16 mouse cellular contexts compared by ENCODE assay signal in the genomic region with DNA sequence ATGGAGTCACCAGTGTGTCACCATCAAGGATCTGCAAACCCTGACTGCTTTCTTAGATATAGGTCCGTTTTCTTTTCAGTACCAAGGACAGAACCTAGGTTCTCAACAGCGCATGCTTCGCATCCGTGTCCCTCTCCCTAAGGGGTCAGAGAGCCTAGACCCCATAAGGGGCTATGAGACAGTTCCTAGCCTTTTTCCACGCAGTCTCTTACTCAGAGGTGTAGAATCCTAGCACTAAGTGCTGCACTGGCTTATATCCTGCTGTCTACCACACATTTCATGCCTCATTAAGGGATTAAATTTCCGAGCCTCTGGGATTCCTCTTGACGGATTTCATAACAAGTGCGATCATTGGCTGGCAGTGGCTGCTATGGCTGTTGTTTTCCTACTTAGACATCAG.
DNase-seq lines count a peak whose midpoint lies in the region; ATAC-seq and TF ChIP-seq lines count a peak whose summit lies in the region.
"Had no signal": no experiment of that assay in that cellular context is flagged by ENCODE, and none has a peak within 500 bp of the region (broad histone marks: within the 10 kb centered on the region; RNA-seq: fewer than 3 reads in every experiment).

No protein-coding gene starts in this region.

- no peaks in the 10 kb centered on the region for H3K36me3 ChIP-seq in intestine, embryonic 14.5 days (ENCODE audit: control insufficient read depth, insufficient read depth, low read length)
- H3K36me3 ChIP-seq in intestine, postnatal 0 days (ENCODE audit: control insufficient read depth, insufficient read depth), result no peaks in the 10 kb centered on the region
- H3K36me3 ChIP-seq in hindbrain, embryonic 16.5 days (ENCODE audit: control insufficient read depth, insufficient read depth, low read length), result no peaks in the 10 kb centered on the region
- no peaks in the 10 kb centered on the region for H3K36me3 ChIP-seq in liver, embryonic 12.5 days
- H3K36me3 ChIP-seq: forebrain, embryonic 15.5 days; heart, embryonic 15.5 days; liver, embryonic 13.5 days had no signal

- TF ChIP-seq CTCF in intestine, postnatal 0 days (IDR thresholded peaks at IDR 0.05; ENCODE audit: low read depth), result no peak
- no peak for TF ChIP-seq CTCF in brain, embryonic 14.5 days (IDR thresholded peaks at IDR 0.05; ENCODE audit: borderline replicate concordance, extremely low read depth, insufficient read depth, insufficient read length)

- H3K4me1 ChIP-seq in intestine, embryonic 14.5 days (replicated peaks; ENCODE audit: control insufficient read depth, insufficient read depth, low read length), result peaks cover 5% of the 10 kb centered on the region; the same call in 1 of the 2 replicates
- no peaks in the 10 kb centered on the region for H3K4me1 ChIP-seq in intestine, postnatal 0 days (replicated peaks; ENCODE audit: control insufficient read depth, insufficient read depth, low read length)
- peaks cover 4% of the 10 kb centered on the region for H3K4me1 ChIP-seq in hindbrain, embryonic 16.5 days (ENCODE audit: control insufficient read depth, insufficient read depth, low read depth, low read length)
- H3K4me1 ChIP-seq in liver, embryonic 12.5 days, result no peaks in the 10 kb centered on the region
- H3K4me1 ChIP-seq: heart, embryonic 15.5 days; liver, embryonic 13.5 days had no signal

- WGBS in intestine, embryonic 14.5 days, result 50% methylated on average over 8 of the region's 8 CpGs
- WGBS in intestine, postnatal 0 days, result 67% methylated on average over 8 of the region's 8 CpGs
- WGBS in hindbrain, embryonic 16.5 days, result 49% methylated on average over 8 of the region's 8 CpGs
- 54% methylated on average over 8 of the region's 8 CpGs for WGBS in liver, embryonic 12.5 days (ENCODE audit: insufficient replicate concordance)

- no peak for ATAC-seq in intestine, embryonic 14.5 days (replicated peaks; ENCODE audit: low FRiP score, low TSS enrichment, low read depth)
- ATAC-seq in intestine, postnatal 0 days, result no peak
- ATAC-seq in hindbrain, embryonic 16.5 days, result peak; percentile 56; the same call in 1 of the 2 replicates
- ATAC-seq in liver, embryonic 12.5 days, result no peak
- ATAC-seq: forebrain, embryonic 15.5 days had no signal

- no peak overlapping the region for H3K9ac ChIP-seq in intestine, embryonic 14.5 days (ENCODE audit: low read length)
- no peak overlapping the region for H3K9ac ChIP-seq in intestine, postnatal 0 days (ENCODE audit: low read depth, low read length)
- no peak overlapping the region for H3K9ac ChIP-seq in hindbrain, embryonic 16.5 days (ENCODE audit: low read depth, low read length)
- H3K9ac ChIP-seq in liver, embryonic 12.5 days, result no peak overlapping the region
- H3K9ac ChIP-seq: forebrain, embryonic 15.5 days; heart, embryonic 15.5 days; liver, embryonic 13.5 days had no signal

- no peak overlapping the region for H3K4me3 ChIP-seq in intestine, embryonic 14.5 days (ENCODE audit: low read depth, low read length)
- H3K4me3 ChIP-seq in intestine, postnatal 0 days (ENCODE audit: low read depth, low read length), result no peak overlapping the region
- H3K4me3 ChIP-seq in hindbrain, embryonic 16.5 days (ENCODE audit: low read length), result no peak overlapping the region
- H3K4me3 ChIP-seq in liver, embryonic 12.5 days, result no peak overlapping the region
- H3K4me3 ChIP-seq: erythroblast, embryonic 14.5 days; forebrain, embryonic 15.5 days; heart, embryonic 15.5 days; liver, embryonic 13.5 days had no signal

- no peaks in the 10 kb centered on the region for H3K9me3 ChIP-seq in intestine, embryonic 14.5 days (ENCODE audit: control insufficient read depth, low read length)
- H3K9me3 ChIP-seq in intestine, postnatal 0 days (ENCODE audit: control insufficient read depth), result no peaks in the 10 kb centered on the region
- no peaks in the 10 kb centered on the region for H3K9me3 ChIP-seq in hindbrain, embryonic 16.5 days (ENCODE audit: control insufficient read depth, low read length)
- H3K9me3 ChIP-seq in liver, embryonic 12.5 days (replicated peaks), result no peaks in the 10 kb centered on the region
- H3K9me3 ChIP-seq: forebrain, embryonic 15.5 days; heart, embryonic 15.5 days; liver, embryonic 13.5 days had no signal

- TF ChIP-seq POLR2A in brain, embryonic 14.5 days (IDR thresholded peaks at IDR 0.05; ENCODE audit: borderline replicate concordance, extremely low read depth, insufficient read depth, insufficient read length, poor library complexity, severe bottlenecking), result no peak

- no peak overlapping the region for H3K4me2 ChIP-seq in intestine, embryonic 14.5 days (ENCODE audit: low read length)
- no peak overlapping the region for H3K4me2 ChIP-seq in intestine, postnatal 0 days (replicated peaks; ENCODE audit: low read depth)
- H3K4me2 ChIP-seq in hindbrain, embryonic 16.5 days (ENCODE audit: low read length), result no peak overlapping the region
- H3K4me2 ChIP-seq in liver, embryonic 12.5 days, result no peak overlapping the region
- H3K4me2 ChIP-seq: forebrain, embryonic 15.5 days; heart, embryonic 15.5 days; liver, embryonic 13.5 days had no signal

- DNase-seq in intestine, embryonic 14.5 days (ENCODE audit: low spot score), result peak; percentile 47
- peak; percentile 8 for DNase-seq in 416B (ENCODE audit: low read depth)
- peak; percentile 45 for DNase-seq in brain, embryonic 14.5 days (ENCODE audit: low read depth)
- DNase-seq in layer of hippocampus, adult 11-12 months (ENCODE audit: low spot score), result no peak
- DNase-seq: heart, adult 18-20 months; kidney, postnatal 10 days; layer of hippocampus, adult 9-11 months; liver, embryonic 13.5 days; lung, postnatal 10 days; thymus, adult 2 months had no signal

- H3K27me3 ChIP-seq in intestine, embryonic 14.5 days (replicated peaks; ENCODE audit: control insufficient read depth, insufficient read depth, low read length), result no peaks in the 10 kb centered on the region
- no peaks in the 10 kb centered on the region for H3K27me3 ChIP-seq in intestine, postnatal 0 days (replicated peaks; ENCODE audit: control insufficient read depth, insufficient read depth, low read length)
- no peaks in the 10 kb centered on the region for H3K27me3 ChIP-seq in hindbrain, embryonic 16.5 days (replicated peaks; ENCODE audit: control insufficient read depth, insufficient read depth, low read length)
- H3K27me3 ChIP-seq in liver, embryonic 12.5 days (replicated peaks), result no peaks in the 10 kb centered on the region
- H3K27me3 ChIP-seq: forebrain, embryonic 15.5 days; heart, embryonic 15.5 days; liver, embryonic 13.5 days had no signal

- no peak overlapping the region for H3K27ac ChIP-seq in intestine, embryonic 14.5 days (ENCODE audit: low read depth)
- H3K27ac ChIP-seq in intestine, postnatal 0 days (ENCODE audit: low read depth, low read length), result no peak overlapping the region
- no peak overlapping the region for H3K27ac ChIP-seq in hindbrain, embryonic 16.5 days (ENCODE audit: low read depth, low read length)
- H3K27ac ChIP-seq in liver, embryonic 12.5 days, result no peak overlapping the region
- H3K27ac ChIP-seq: forebrain, embryonic 15.5 days; heart, embryonic 15.5 days; liver, embryonic 13.5 days had no signal
